Mouse (Mus musculus): ENCODE measurements around the gene Sdk1. TPM values are rescaled to one million over a fixed set of nuclear protein-coding genes. Genes with fewer than 3 reads are reported as not detected.
A peak's percentile ranks its signal among the peaks of the same experiment; 100 is the strongest.

The Sdk1 gene
- total and polyA plus RNA-seq, 2 experiments from 2014 or later: 0.59 to 8.4 TPM

GRCm38 (mm10) chr5:141836892-141837455 lies 595.7 kb downstream of the Sdk1 start:
- no peak overlapping the region for H3K27ac ChIP-seq (ENCODE audit: low read depth)
- DNase-seq (ENCODE audit: low spot score): no peak
- H3K36me3 ChIP-seq (replicated peaks; ENCODE audit: control insufficient read depth, insufficient read depth, low read length): no peaks in the 10 kb centered on the region
- H3K4me1 ChIP-seq (ENCODE audit: control insufficient read depth, insufficient read depth): peaks cover 12% of the 10 kb centered on the region; the same call in 1 of the 2 replicates
- no peaks in the 10 kb centered on the region for H3K9me3 ChIP-seq (replicated peaks; ENCODE audit: control insufficient read depth, low read length)
- no peak for ATAC-seq (ENCODE audit: insufficient read depth, low read depth)
- no peak overlapping the region for H3K9ac ChIP-seq (replicated peaks; ENCODE audit: low read depth, low read length)
- TF ChIP-seq CTCF (IDR thresholded peaks at IDR 0.05; ENCODE audit: low read depth): no peak
- TF ChIP-seq EP300 (IDR thresholded peaks at IDR 0.05; ENCODE audit: low read depth): no peak
- no peak overlapping the region for H3K4me3 ChIP-seq (ENCODE audit: low read depth, low read length)
- H3K4me2 ChIP-seq (ENCODE audit: low read depth, low read length): no peak overlapping the region
- WGBS: 50% methylated on average over 8 of the region's 8 CpGs
- no peaks in the 10 kb centered on the region for H3K27me3 ChIP-seq (ENCODE audit: control insufficient read depth, insufficient read depth, low read length)

GRCm38 (mm10) chr5:141844701-141845100 lies 603.4 kb downstream of the Sdk1 start:
- DNase-seq (ENCODE audit: low spot score) (no peak), ATAC-seq (ENCODE audit: insufficient read depth, low read depth) (no peak)
- TF ChIP-seq CTCF (IDR thresholded peaks at IDR 0.05; ENCODE audit: low read depth) (no peak), EP300 (IDR thresholded peaks at IDR 0.05; ENCODE audit: low read depth) (no peak)
- Histone ChIP-seq H3K4me1 (ENCODE audit: control insufficient read depth, insufficient read depth) (no peaks in the 10 kb centered on the region), H3K9ac (replicated peaks; ENCODE audit: low read depth, low read length) (no peak overlapping the region), H3K4me2 (ENCODE audit: low read depth, low read length) (no peak overlapping the region), H3K27ac (ENCODE audit: low read depth) (no peak overlapping the region), H3K36me3 (replicated peaks; ENCODE audit: control insufficient read depth, insufficient read depth, low read length) (no peaks in the 10 kb centered on the region), H3K9me3 (replicated peaks; ENCODE audit: control insufficient read depth, low read length) (no peaks in the 10 kb centered on the region), H3K27me3 (ENCODE audit: control insufficient read depth, insufficient read depth, low read length) (no peaks in the 10 kb centered on the region), H3K4me3 (ENCODE audit: low read depth, low read length) (no peak overlapping the region)
- 81% methylated on average over 4 of the region's 4 CpGs for WGBS

- no peak for DNase-seq (ENCODE audit: low spot score)
- ATAC-seq (ENCODE audit: insufficient read depth, low read depth): no peak
- Histone ChIP-seq H3K27ac (ENCODE audit: low read depth) (no peak overlapping the region), H3K9ac (replicated peaks; ENCODE audit: low read depth, low read length) (no peak overlapping the region), H3K4me3 (ENCODE audit: low read depth, low read length) (no peak overlapping the region), H3K27me3 (ENCODE audit: control insufficient read depth, insufficient read depth, low read length) (no peaks in the 10 kb centered on the region), H3K9me3 (replicated peaks; ENCODE audit: control insufficient read depth, low read length) (no peaks in the 10 kb centered on the region), H3K4me1 (ENCODE audit: control insufficient read depth, insufficient read depth) (no peaks in the 10 kb centered on the region; the same call in 1 of the 2 replicates), H3K36me3 (replicated peaks; ENCODE audit: control insufficient read depth, insufficient read depth, low read length) (no peaks in the 10 kb centered on the region), H3K4me2 (ENCODE audit: low read depth, low read length) (no peak overlapping the region)
- WGBS: 78% methylated on average over 4 of the region's 4 CpGs
- TF ChIP-seq CTCF (IDR thresholded peaks at IDR 0.05; ENCODE audit: low read depth) (no peak), EP300 (IDR thresholded peaks at IDR 0.05; ENCODE audit: low read depth) (no peak)
These were observed 606.4 kb downstream of the Sdk1 start for GRCm38 (mm10) chr5:141847686-141848085.

- H3K4me2 ChIP-seq (ENCODE audit: low read depth, low read length): peak overlapping the region; percentile 39; the same call in 1 of the 2 replicates
- no peaks in the 10 kb centered on the region; the same call in 1 of the 2 replicates for H3K4me1 ChIP-seq (ENCODE audit: control insufficient read depth, insufficient read depth)
- no peaks in the 10 kb centered on the region for H3K27me3 ChIP-seq (ENCODE audit: control insufficient read depth, insufficient read depth, low read length)
- no peak overlapping the region for H3K4me3 ChIP-seq (ENCODE audit: low read depth, low read length)
- no peaks in the 10 kb centered on the region for H3K9me3 ChIP-seq (replicated peaks; ENCODE audit: control insufficient read depth, low read length)
- no peaks in the 10 kb centered on the region for H3K36me3 ChIP-seq (replicated peaks; ENCODE audit: control insufficient read depth, insufficient read depth, low read length)
- ATAC-seq (ENCODE audit: insufficient read depth, low read depth) (peak; percentile 90), DNase-seq (ENCODE audit: low spot score) (peak; percentile 77)
- no peak for TF ChIP-seq CTCF (IDR thresholded peaks at IDR 0.05; ENCODE audit: low read depth)
- no peak for TF ChIP-seq EP300 (IDR thresholded peaks at IDR 0.05; ENCODE audit: low read depth)
- WGBS: 11% methylated on average over 8 of the region's 8 CpGs
- peak overlapping the region; percentile 34 for H3K27ac ChIP-seq (ENCODE audit: low read depth)
- H3K9ac ChIP-seq (replicated peaks; ENCODE audit: low read depth, low read length): no peak overlapping the region
These were observed 610.9 kb downstream of the Sdk1 start for GRCm38 (mm10) chr5:141852175-141852574.

GRCm38 (mm10) chr5:141856447-141856846 lies 615.2 kb downstream of the Sdk1 start:
- H3K9me3 ChIP-seq (replicated peaks; ENCODE audit: control insufficient read depth, low read length): no peaks in the 10 kb centered on the region
- no peak for ATAC-seq (ENCODE audit: insufficient read depth, low read depth)
- H3K27ac ChIP-seq (ENCODE audit: low read depth): no peak overlapping the region
- no peak overlapping the region for H3K9ac ChIP-seq (replicated peaks; ENCODE audit: low read depth, low read length)
- no peaks in the 10 kb centered on the region for H3K36me3 ChIP-seq (replicated peaks; ENCODE audit: control insufficient read depth, insufficient read depth, low read length)
- H3K27me3 ChIP-seq (ENCODE audit: control insufficient read depth, insufficient read depth, low read length): no peaks in the 10 kb centered on the region
- no peak overlapping the region for H3K4me2 ChIP-seq (ENCODE audit: low read depth, low read length)
- 87% methylated on average over 2 of the region's 2 CpGs for WGBS
- TF ChIP-seq CTCF (IDR thresholded peaks at IDR 0.05; ENCODE audit: low read depth) (no peak), EP300 (IDR thresholded peaks at IDR 0.05; ENCODE audit: low read depth) (no peak)
- no peak for DNase-seq (ENCODE audit: low spot score)
- H3K4me3 ChIP-seq (ENCODE audit: low read depth, low read length): no peak overlapping the region
- no peaks in the 10 kb centered on the region; the same call in 1 of the 2 replicates for H3K4me1 ChIP-seq (ENCODE audit: control insufficient read depth, insufficient read depth)

- 93% methylated on average over 1 of the region's 1 CpGs for WGBS
- no peak for DNase-seq (ENCODE audit: low spot score)
- no peak overlapping the region for H3K27ac ChIP-seq (ENCODE audit: low read depth)
These were observed 616.5 kb downstream of the Sdk1 start for GRCm38 (mm10) chr5:141857781-141858180.

More at GRCm38 (mm10) chr5:141857781-141858180, 616.5 kb downstream of the Sdk1 start:
- Histone ChIP-seq H3K27me3 (ENCODE audit: control insufficient read depth, insufficient read depth, low read length) (no peaks in the 10 kb centered on the region), H3K9me3 (replicated peaks; ENCODE audit: control insufficient read depth, low read length) (no peaks in the 10 kb centered on the region), H3K4me1 (ENCODE audit: control insufficient read depth, insufficient read depth) (no peaks in the 10 kb centered on the region; the same call in 1 of the 2 replicates), H3K9ac (replicated peaks; ENCODE audit: low read depth, low read length) (no peak overlapping the region), H3K4me2 (ENCODE audit: low read depth, low read length) (no peak overlapping the region), H3K36me3 (replicated peaks; ENCODE audit: control insufficient read depth, insufficient read depth, low read length) (no peaks in the 10 kb centered on the region), H3K4me3 (ENCODE audit: low read depth, low read length) (no peak overlapping the region)
- ATAC-seq (ENCODE audit: insufficient read depth, low read depth): no peak
- TF ChIP-seq CTCF (IDR thresholded peaks at IDR 0.05; ENCODE audit: low read depth): no peak

Measured in heart, postnatal 0 days (tissue).